Mouse (Mus musculus) heart, postnatal 0 days (tissue): ENCODE results near the gene Chrna4. TPM values are rescaled to one million over a fixed set of nuclear protein-coding genes. Genes with fewer than 3 reads are reported as not detected.
A peak's percentile ranks its signal among the peaks of the same experiment; 100 is the strongest.

Experiments
- ATAC-seq: fragments of 200-750 bp; cut with Nextera tagmentation; 2 replicates; pipeline ENCODE4 v1.8.0; 2017; ENCODE audit warnings: low read depth, moderate number of reproducible peaks, moderate library complexity; ENCODE audit not compliant: insufficient read depth
- DNase-seq: peaks from one replicate; pipeline ENCODE4 v3.0.0-alpha.2; 2016; ENCODE audit warnings: low spot score
- H3K27ac ChIP-seq: fragments of 300-500 bp; sonication (generic); 2 replicates; pipeline ENCODE4 v1.5.1; 2014; ENCODE audit warnings: low read depth, mild to moderate bottlenecking
- H3K27me3 ChIP-seq: fragments of 300-500 bp; sonication (generic); 2 replicates; pipeline ENCODE4 v1.6.1; 2014; ENCODE audit warnings: low read length, mixed read lengths; ENCODE audit not compliant: control insufficient read depth, insufficient read depth
- H3K36me3 ChIP-seq: fragments of 300-500 bp; sonication (generic); replicated peaks from 2 replicates; pipeline ENCODE4 v1.6.1; 2014; ENCODE audit warnings: low read length, mixed read lengths; ENCODE audit not compliant: control insufficient read depth, insufficient read depth
- H3K4me1 ChIP-seq: fragments of 300-500 bp; sonication (generic); 2 replicates; pipeline ENCODE4 v1.6.1; 2014; ENCODE audit warnings: antibody characterized with exemption; ENCODE audit not compliant: control insufficient read depth, insufficient read depth
- H3K4me2 ChIP-seq: fragments of 300-500 bp; sonication (generic); 2 replicates; pipeline ENCODE4 v1.6.1; 2014; ENCODE audit warnings: low read depth, mild to moderate bottlenecking, low read length, moderate library complexity
- H3K4me3 ChIP-seq: fragments of 300-500 bp; sonication (generic); 2 replicates; pipeline ENCODE4 v1.5.1; 2014; ENCODE audit warnings: low read depth, low read length
- H3K9ac ChIP-seq: fragments of 300-500 bp; sonication (generic); replicated peaks from 2 replicates; pipeline ENCODE4 v1.6.1; 2014; ENCODE audit warnings: low read depth, low read length, mixed read lengths
- H3K9me3 ChIP-seq: fragments of 300-500 bp; sonication (generic); replicated peaks from 2 replicates; pipeline ENCODE4 v1.6.1; 2016; ENCODE audit warnings: low read length; ENCODE audit not compliant: control insufficient read depth
- CTCF ChIP-seq: IDR thresholded peaks from 2 replicates; pipeline ENCODE4 v1.5.1; 2016; ENCODE audit warnings: antibody characterized with exemption, control low read depth, low read depth
- EP300 ChIP-seq: IDR thresholded peaks from 2 replicates; pipeline ENCODE4 v1.6.1; 2016; ENCODE audit warnings: antibody characterized with exemption, low read depth
- WGBS: fragments of 180-500 bp; shearing (Covaris S2); extraction: QIAGEN DNeasy Blood & Tissue Kit; methylation state at CpG from one replicate; pipeline ENCODE4 v1.1.7; 2014; 5-methylcytosine and 5-hydroxymethylcytosine counted together
- polyA plus RNA-seq: library from polyadenylated mRNA; unstranded; fragments of >200 nt; fragmentation: Nextera tagmentation; extraction: Ambion mirVana; gene quantifications from 2 replicates; pipeline ENCODE4 v1.2.1, GENCODE M21; 2015
- total RNA-seq: library from RNA; depleted of rRNA; stranded (reverse); fragments of >200 nt; gene quantifications from 2 replicates; pipeline ENCODE4 v1.2.3, GENCODE M21; 2014; ENCODE audit warnings: low replicate concordance

The Chrna4 gene
- total and polyA plus RNA-seq, 2 experiments from 2014 or later, result 0.05 TPM; not detected in 1

GRCm38 (mm10) chr2:180994360-180994759 lies 49.0 kb downstream of the Chrna4 start:
- Histone ChIP-seq H3K27ac (no peak overlapping the region), H3K4me2 (no peak overlapping the region), H3K4me3 (no peak overlapping the region), H3K36me3 (no peaks in the 10 kb centered on the region), H3K9ac (no peak overlapping the region), H3K4me1 (no peaks in the 10 kb centered on the region), H3K9me3 (no peaks in the 10 kb centered on the region), H3K27me3 (0 out of 2 replicates have a peak, but pooled peaks cover 3% of the 10 kb centered on the region)
- DNase-seq (no peak), ATAC-seq (no peak)
- 36% methylated on average over 2 of the region's 2 CpGs for WGBS
- TF ChIP-seq EP300, result no peak
- no peak for TF ChIP-seq CTCF

GRCm38 (mm10) chr2:180990347-180990746 lies 53.0 kb downstream of the Chrna4 start:
- Histone ChIP-seq H3K27me3 (no peaks in the 10 kb centered on the region), H3K27ac (no peak overlapping the region), H3K9ac (no peak overlapping the region), H3K4me1 (no peaks in the 10 kb centered on the region), H3K4me3 (no peak overlapping the region), H3K9me3 (no peaks in the 10 kb centered on the region), H3K36me3 (no peaks in the 10 kb centered on the region), H3K4me2 (no peak overlapping the region)
- DNase-seq (no peak), ATAC-seq (no peak)
- no peak for TF ChIP-seq CTCF
- TF ChIP-seq EP300, result no peak
- 70% methylated on average over 4 of the region's 4 CpGs for WGBS

- WGBS, result 58% methylated on average over 1 of the region's 1 CpGs
- no peak for ATAC-seq
- H3K4me2 ChIP-seq, result no peak overlapping the region
- no peak overlapping the region for H3K4me3 ChIP-seq
- TF ChIP-seq CTCF (no peak), EP300 (no peak)
- H3K4me1 ChIP-seq, result no peaks in the 10 kb centered on the region
- DNase-seq, result no peak
- H3K9me3 ChIP-seq, result no peaks in the 10 kb centered on the region
- no peak overlapping the region for H3K9ac ChIP-seq
- 0 out of 2 replicates have a peak, but pooled peaks cover 2% of the 10 kb centered on the region for H3K36me3 ChIP-seq
- H3K27ac ChIP-seq, result no peak overlapping the region
- no peaks in the 10 kb centered on the region for H3K27me3 ChIP-seq
Observed at GRCm38 (mm10) chr2:180988948-180989347, 54.4 kb downstream of the Chrna4 start.

- WGBS, result 53% methylated on average over 3 of the region's 3 CpGs
- TF ChIP-seq CTCF (peak; percentile 18), EP300 (no peak)
- no peaks in the 10 kb centered on the region for H3K4me1 ChIP-seq
- H3K36me3 ChIP-seq, result 0 out of 2 replicates have a peak, but pooled peaks cover 2% of the 10 kb centered on the region
- no peak overlapping the region for H3K27ac ChIP-seq
- ATAC-seq (peak; percentile 44; the same call in 1 of the 2 replicates), DNase-seq (no peak)
- H3K27me3 ChIP-seq, result no peaks in the 10 kb centered on the region
- no peak overlapping the region for H3K4me2 ChIP-seq
- no peak overlapping the region for H3K4me3 ChIP-seq
- no peak overlapping the region for H3K9ac ChIP-seq
- H3K9me3 ChIP-seq, result no peaks in the 10 kb centered on the region
Observed at GRCm38 (mm10) chr2:180988347-180988913, 54.9 kb downstream of the Chrna4 start.

- peak; percentile 21; the same call in 1 of the 2 replicates for ATAC-seq
- no peak overlapping the region for H3K27ac ChIP-seq
- no peak for TF ChIP-seq CTCF
- TF ChIP-seq EP300, result no peak
- H3K9ac ChIP-seq, result no peak overlapping the region
- no peak for DNase-seq
- no peaks in the 10 kb centered on the region for H3K27me3 ChIP-seq
- H3K9me3 ChIP-seq, result no peaks in the 10 kb centered on the region
- no peaks in the 10 kb centered on the region for H3K4me1 ChIP-seq
- peaks cover 7% of the 10 kb centered on the region for H3K36me3 ChIP-seq
- 26% methylated on average over 5 of the region's 5 CpGs for WGBS
- H3K4me2 ChIP-seq, result no peak overlapping the region
- H3K4me3 ChIP-seq, result no peak overlapping the region
Observed at GRCm38 (mm10) chr2:180987432-180988030, 55.8 kb downstream of the Chrna4 start.

GRCm38 (mm10) chr2:180987001-180987400 lies 56.3 kb downstream of the Chrna4 start:
- Histone ChIP-seq H3K4me3 (no peak overlapping the region), H3K27me3 (no peaks in the 10 kb centered on the region), H3K36me3 (peaks cover 13% of the 10 kb centered on the region), H3K9me3 (no peaks in the 10 kb centered on the region), H3K9ac (no peak overlapping the region), H3K4me1 (no peaks in the 10 kb centered on the region), H3K27ac (no peak overlapping the region), H3K4me2 (no peak overlapping the region)
- TF ChIP-seq CTCF, result no peak
- no peak for TF ChIP-seq EP300
- DNase-seq (no peak), ATAC-seq (no peak)
- 50% methylated on average over 1 of the region's 1 CpGs for WGBS
